Mouse (Mus musculus): Measurements from ENCODE around the gene Fshb. TPM values are rescaled to one million over a fixed set of nuclear protein-coding genes. Genes with fewer than 3 reads are reported as not detected.

Gene Fshb
- not detected for polyA plus RNA-seq (2017; shearing (Covaris generic))

DNA sequence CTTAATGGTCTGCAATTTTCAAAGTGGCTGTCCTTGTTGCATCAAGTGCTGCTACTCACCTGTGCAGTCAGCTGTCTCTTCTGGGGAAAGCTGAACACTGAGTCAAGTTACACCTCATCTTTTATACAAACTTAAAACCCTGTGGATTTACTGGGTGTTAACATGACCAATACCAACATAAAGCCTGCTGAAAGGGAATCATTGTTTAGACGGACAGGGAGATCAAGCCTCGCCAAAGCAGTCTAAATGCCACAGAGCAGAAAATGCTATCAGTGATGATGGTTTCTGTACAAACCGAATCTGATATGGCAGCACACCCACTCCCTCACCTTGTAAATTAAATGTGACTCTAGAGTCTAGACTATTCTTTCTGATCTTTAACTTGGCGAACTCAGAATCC lies at the start of gene Fshb:
Fshb (minus strand) TSS at position 101 of the 400 bp plus-strand sequence.

Other genes starting within 250 kb of the Fshb start
- gene Arl14ep, start 85.2 kb downstream of the Fshb start, polyA plus RNA-seq (2017; shearing (Covaris generic)), result 12.7 TPM
- gene Kcna4, start 231.0 kb upstream of the Fshb start, polyA plus RNA-seq (2017; shearing (Covaris generic)), result not detected

Measured in naive thymus-derived CD4-positive, alpha-beta T cell, adult 5 months (primary cell).